Mouse (Mus musculus): ENCODE measurements around the gene Fbxw28.
"Not testable (repeated sequence)": the region's sequence is repeated elsewhere in the genome, so short reads cannot be mapped to it uniquely, and the experiment has no call there.

The Fbxw28 gene

DNA sequence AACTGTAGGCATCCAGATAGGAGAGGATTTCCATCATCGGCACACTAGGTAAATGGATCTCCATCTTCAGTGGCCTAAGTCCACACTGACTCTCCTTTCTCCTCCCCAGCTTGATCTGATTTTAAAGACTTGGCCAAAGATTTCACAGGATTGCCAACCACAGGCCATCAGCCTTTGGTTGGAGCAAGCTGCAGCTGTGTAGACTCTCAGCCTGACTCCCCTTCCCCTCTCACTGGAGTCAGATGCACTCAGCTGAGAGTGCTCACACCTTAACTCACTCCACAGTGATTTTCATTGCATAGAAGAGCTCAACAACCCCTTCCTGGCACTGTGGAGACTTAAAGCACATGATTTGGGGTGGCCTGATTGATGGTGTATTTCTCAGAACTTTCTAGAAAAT lies at the start of gene Fbxw28:
TSS of gene Fbxw28 (minus strand) at position 101 of the 400 bp plus-strand sequence.
- DNase-seq (ENCODE audit: low read depth) = not testable (repeated sequence)

GRCm38 (mm10) chr9:109287576-109287975 lies 51.9 kb downstream of the Fbxw28 start, which contains the start of gene Fbxw14:
Fbxw14 (minus strand) TSS chr9:109287676.
- not testable (repeated sequence) for DNase-seq (ENCODE audit: low read depth)

Data from c-Kit-positive CD71-positive TER-119-negative erythroid progenitor cells, embryonic 14.5 days (primary cell).